Mouse (Mus musculus) CH12.LX (cell line): Measurements from ENCODE around the gene Arhgap4. TPM values are rescaled to one million over a fixed set of nuclear protein-coding genes. Genes with fewer than 3 reads are reported as not detected.
A peak's percentile ranks its signal among the peaks of the same experiment; 100 is the strongest.

Experiments
- DNase-seq: peaks from one replicate; pipeline ENCODE4 v3.0.0-alpha.2; 2013; ENCODE audit errors: extremely low read depth
- H3K27ac ChIP-seq: 2 replicates; pipeline ENCODE4 v1.5.1; 2012; ENCODE audit warnings: low read depth, mild to moderate bottlenecking, control low read depth, moderate library complexity; ENCODE audit not compliant: insufficient read depth
- H3K27me3 ChIP-seq: replicated peaks from 2 replicates; pipeline ENCODE3; 2012; ENCODE audit warnings: inconsistent platforms
- H3K36me3 ChIP-seq, 2 experiments: replicated peaks in 1 of 2; 2 replicates each; pipeline versions ENCODE3 to v1.6.1; 2012; ENCODE audit warnings: inconsistent platforms in 1 of 2, low read length in 1 of 2, mild to moderate bottlenecking in 1 of 2, mixed read lengths in 1 of 2, moderate library complexity in 1 of 2; ENCODE audit not compliant: control insufficient read depth in 1 of 2, insufficient read depth in 1 of 2
- H3K4me1 ChIP-seq, 2 experiments: 2 replicates each; pipeline ENCODE4 v1.6.1; 2012; ENCODE audit warnings: inconsistent platforms in 1 of 2, moderate library complexity in 1 of 2; ENCODE audit not compliant: insufficient read depth in 2 of 2, control insufficient read depth in 1 of 2
- H3K4me2 ChIP-seq: 2 replicates; pipeline ENCODE4 v1.6.1; 2012; ENCODE audit warnings: low read depth, mild to moderate bottlenecking, control low read depth; ENCODE audit not compliant: poor library complexity, insufficient read depth, severe bottlenecking
- H3K4me3 ChIP-seq, 3 experiments: fragments of 150-350 bp in 1 of 3; sonication (generic) in 1 of 3; replicated peaks in 1 of 3; 2 replicates each; pipeline versions ENCODE3 to v1.5.1; 2011 to 2012; ENCODE audit warnings: low read depth in 2 of 3, low read length in 2 of 3, mild to moderate bottlenecking in 2 of 3, moderate library complexity in 2 of 3, control low read depth in 1 of 3, improper control_type of control experiment in 1 of 3, inconsistent platforms in 1 of 3, mixed read lengths in 1 of 3; ENCODE audit not compliant: poor library complexity in 1 of 3
- H3K79me2 ChIP-seq: replicated peaks from 2 replicates; pipeline ENCODE4 v1.6.1; 2012; ENCODE audit warnings: mild to moderate bottlenecking, moderate library complexity; ENCODE audit not compliant: control insufficient read depth, poor library complexity, insufficient read depth, severe bottlenecking; ENCODE audit errors: extremely low read depth
- H3K9ac ChIP-seq: 2 replicates; pipeline ENCODE4 v1.6.1; 2012; ENCODE audit warnings: low read depth, mild to moderate bottlenecking, control low read depth, moderate library complexity; ENCODE audit not compliant: insufficient read depth
- H3K9me3 ChIP-seq: replicated peaks from 2 replicates; pipeline ENCODE3; 2012; ENCODE audit warnings: low read length, inconsistent platforms, mixed read lengths
- CHD1 ChIP-seq: IDR thresholded peaks from 2 replicates; pipeline ENCODE4 v1.6.1; 2012; ENCODE audit warnings: low read depth, low read length, improper control_type of control experiment, inconsistent platforms
- CHD2 ChIP-seq: IDR thresholded peaks from 2 replicates; pipeline ENCODE4 v1.6.1; 2011; ENCODE audit warnings: low read length, improper control_type of control experiment
- ELF1 ChIP-seq: IDR thresholded peaks from 2 replicates; pipeline ENCODE4 v1.6.1; 2014; ENCODE audit warnings: low read depth, mild to moderate bottlenecking, inconsistent platforms, low read length, improper control_type of control experiment
- ETS1 ChIP-seq: conservative IDR thresholded peaks from 2 replicates; pipeline ENCODE4 v1.6.1; 2012; ENCODE audit warnings: low read depth, mild to moderate bottlenecking, inconsistent platforms, low read length, improper control_type of control experiment, moderate library complexity
- IRF4 ChIP-seq: IDR thresholded peaks from 2 replicates; pipeline ENCODE4 v1.6.1; 2014; ENCODE audit warnings: low read depth, mild to moderate bottlenecking, inconsistent platforms, low read length, improper control_type of control experiment
- JUN ChIP-seq: IDR thresholded peaks from 2 replicates; pipeline ENCODE4 v1.6.1; 2011; ENCODE audit warnings: low read depth, mild to moderate bottlenecking, low read length, improper control_type of control experiment, moderate library complexity; ENCODE audit not compliant: insufficient read depth
- MAZ ChIP-seq: IDR thresholded peaks from 2 replicates; pipeline ENCODE4 v1.6.1; 2012; ENCODE audit warnings: low read depth, mild to moderate bottlenecking, inconsistent platforms, low read length, improper control_type of control experiment, moderate library complexity
- MEF2A ChIP-seq: IDR thresholded peaks from 2 replicates; pipeline ENCODE4 v1.6.1; 2014; ENCODE audit warnings: low read depth, mild to moderate bottlenecking, inconsistent platforms, low read length, improper control_type of control experiment, borderline replicate concordance
- MYC ChIP-seq: IDR thresholded peaks from 2 replicates; pipeline ENCODE4 v1.6.1; 2011; ENCODE audit warnings: low read depth, mild to moderate bottlenecking, improper control_type of control experiment, low read length
- PAX5 ChIP-seq: IDR thresholded peaks from 2 replicates; pipeline ENCODE4 v1.6.1; 2012; ENCODE audit warnings: low read length, inconsistent platforms, mixed read lengths
- POLR2AphosphoS2 ChIP-seq: IDR thresholded peaks from 2 replicates; pipeline ENCODE4 v1.6.1; 2011; ENCODE audit warnings: low read depth, low read length, improper control_type of control experiment
- RAD21 ChIP-seq: IDR thresholded peaks from 2 replicates; pipeline ENCODE4 v1.6.1; 2011; ENCODE audit warnings: low read depth, mild to moderate bottlenecking, low read length, improper control_type of control experiment, moderate library complexity
- RCOR1 ChIP-seq: conservative IDR thresholded peaks from 2 replicates; pipeline ENCODE4 v1.6.1; 2012; ENCODE audit warnings: low read depth, mild to moderate bottlenecking, inconsistent platforms, low read length, improper control_type of control experiment
- SMC3 ChIP-seq: IDR thresholded peaks from 2 replicates; pipeline ENCODE4 v1.6.1; 2011; ENCODE audit warnings: low read depth, low read length, improper control_type of control experiment
- UBTF ChIP-seq: IDR thresholded peaks from 2 replicates; pipeline ENCODE4 v1.6.1; 2012; ENCODE audit warnings: low read depth, mild to moderate bottlenecking, inconsistent platforms, low read length, improper control_type of control experiment, moderate library complexity
- USF1 ChIP-seq: IDR thresholded peaks from 2 replicates; pipeline ENCODE4 v1.6.1; 2014; ENCODE audit warnings: low read depth, mild to moderate bottlenecking, inconsistent platforms, low read length, improper control_type of control experiment
- USF2 ChIP-seq: conservative IDR thresholded peaks from 2 replicates; pipeline ENCODE4 v1.6.1; 2011; ENCODE audit warnings: low read depth, low read length, improper control_type of control experiment
- ZC3H11A ChIP-seq: IDR thresholded peaks from 2 replicates; pipeline ENCODE4 v1.6.1; 2012; ENCODE audit warnings: low read depth, mild to moderate bottlenecking, inconsistent platforms, low read length, improper control_type of control experiment
- dilution Hi-C: fragments of 300-500 bp; cut with MboI; formaldehyde crosslinking; loops from 2 replicates; pipeline ENCODE4 v1.14.3; 2020; ENCODE audit warnings: low sequenced_read_pairs; ENCODE audit not compliant: extremely low pct_unique_long_range_greater_than_20kb, extremely low pct_ligation_motif_present
- in situ Hi-C: fragments of 300-500 bp; cut with MboI; formaldehyde crosslinking; loops from 3 replicates; pipeline ENCODE4 v1.14.3; 2019; ENCODE audit warnings: low sequenced_read_pairs, low pct_ligation_motif_present, low pct_unique_long_range_greater_than_20kb, mixed read lengths
- polyA plus RNA-seq: library from polyadenylated mRNA; unstranded; fragments of >175 nt; gene quantifications from 2 replicates; pipeline ENCODE4 v1.2.1, GENCODE M21; 2012; ENCODE audit warnings: low read depth; ENCODE audit not compliant: insufficient read length
- total RNA-seq, 2 experiments: library from RNA; depleted of rRNA; stranded (reverse); fragments of 300-350 nt in 1 of 2; fragments of >200 nt in 1 of 2; gene quantifications; 2 replicates each; pipeline ENCODE4 v1.2.3; 2012 to 2014

Gene Arhgap4
- total and polyA plus RNA-seq, 3 experiments = 10.9 to 24.1 (median 14.3) TPM

- dilution Hi-C loops (no loop called here), in situ Hi-C loops (no loop called here)
- DNase-seq = no peak
- no peak overlapping the region for H3K4me3 ChIP-seq
- H3K4me1 ChIP-seq = peaks cover 0 to 3% of the 10 kb centered on the region in 2 experiments; a peak in 2 of 4 replicates
- H3K36me3 ChIP-seq = no peaks in the 10 kb centered on the region
- no peaks in the 10 kb centered on the region for H3K27me3 ChIP-seq
- H3K4me2 ChIP-seq = 0 out of 2 replicates have a peak overlapping the region, but pooled peaks have one; percentile 73
- H3K79me2 ChIP-seq = no peaks in the 10 kb centered on the region
- H3K27ac ChIP-seq = no peak overlapping the region
- TF ChIP-seq UBTF (no peak), RCOR1 (no peak)
- no peak overlapping the region for H3K9ac ChIP-seq
- no peaks in the 10 kb centered on the region for H3K9me3 ChIP-seq
Observed at GRCm38 (mm10) chrX:73881036-73881427, 40.6 kb downstream of the Arhgap4 start.

- in situ Hi-C loops = no loop called here
- Histone ChIP-seq H3K79me2 (no peaks in the 10 kb centered on the region), H3K4me2 (peak overlapping the region; percentile 73; the same call in 1 of the 2 replicates), H3K4me1 (peaks cover 0 to 8% of the 10 kb centered on the region in 2 experiments; a peak in 2 of 4 replicates), H3K27ac (no peak overlapping the region), H3K9ac (no peak overlapping the region), H3K4me3 (peak overlapping the region in 1 of 3 experiments; percentile 57), H3K36me3 (no peaks in the 10 kb centered on the region), H3K27me3 (no peaks in the 10 kb centered on the region), H3K9me3 (no peaks in the 10 kb centered on the region)
- no peak for DNase-seq
- TF ChIP-seq IRF4 = no peak
- dilution Hi-C loops = no loop called here
Observed at GRCm38 (mm10) chrX:73880194-73881035, 41.3 kb downstream of the Arhgap4 start.

- in situ Hi-C loops (no loop called here), dilution Hi-C loops (no loop called here)
- no peak for TF ChIP-seq MAZ
- no peak for TF ChIP-seq CHD1
- TF ChIP-seq SMC3 = no peak
- no peak for TF ChIP-seq RCOR1
- TF ChIP-seq IRF4 = no peak
- no peak for TF ChIP-seq JUN
- no peak for TF ChIP-seq RAD21
- no peak for TF ChIP-seq CHD2
- TF ChIP-seq ELF1 = no peak
- TF ChIP-seq ZC3H11A = no peak
- no peak for TF ChIP-seq MEF2A
- TF ChIP-seq USF2 = no peak
- no peak for TF ChIP-seq POLR2AphosphoS2
- TF ChIP-seq PAX5 = no peak
- no peak for TF ChIP-seq MYC
- TF ChIP-seq USF1 = no peak
- no peak for TF ChIP-seq ETS1
- Histone ChIP-seq H3K27me3 (no peaks in the 10 kb centered on the region), H3K27ac (no peak overlapping the region), H3K79me2 (no peaks in the 10 kb centered on the region), H3K9ac (no peak overlapping the region), H3K4me2 (no peak overlapping the region), H3K9me3 (no peaks in the 10 kb centered on the region), H3K36me3 (no peaks in the 10 kb centered on the region), H3K4me1 (peaks cover 4 to 8% of the 10 kb centered on the region in 2 experiments; a peak in 3 of 4 replicates), H3K4me3 (no peak overlapping the region)
- no peak for DNase-seq
Observed at GRCm38 (mm10) chrX:73877014-73877413, 44.7 kb downstream of the Arhgap4 start.
